Mouse (Mus musculus) ES-E14 (cell line): ENCODE data around the gene Prune1.

Experiments used
- CHD2 ChIP-seq: IDR thresholded peaks from 2 replicates; pipeline ENCODE4 v1.6.1; 2014; ENCODE audit warnings: mild to moderate bottlenecking, low read depth, low read length, inconsistent platforms
- HCFC1 ChIP-seq: IDR thresholded peaks from 2 replicates; pipeline ENCODE4 v1.6.1; 2012; ENCODE audit warnings: low read length, inconsistent platforms, borderline replicate concordance; ENCODE audit not compliant: insufficient read depth
- MAFK ChIP-seq: IDR thresholded peaks from 2 replicates; pipeline ENCODE4 v1.6.1; 2014; ENCODE audit warnings: mild to moderate bottlenecking, low read depth, low read length, inconsistent platforms; ENCODE audit not compliant: insufficient read depth

- TF ChIP-seq HCFC1 (no peak), CHD2 (no peak), MAFK (no peak)
These were observed 2.8 kb upstream of the Prune1 start for GRCm38 (mm10) chr3:95284501-95285281.
